Mouse (Mus musculus): ENCODE measurements around the gene Cox4i2. TPM values are rescaled to one million over a fixed set of nuclear protein-coding genes. Genes with fewer than 3 reads are reported as not detected.

Gene Cox4i2
- total RNA-seq (2017) = not detected in 3 replicates

GRCm38 (mm10) chr2:152753944-152754711 is at the start of gene Cox4i2:
Gene Cox4i2, plus strand, starts transcription at chr2:152754173.
- ATAC-seq (replicated peaks; ENCODE audit: insufficient number of reproducible peaks, low FRiP score, low TSS enrichment, poor library complexity, severe bottlenecking) = no peak

DNA sequence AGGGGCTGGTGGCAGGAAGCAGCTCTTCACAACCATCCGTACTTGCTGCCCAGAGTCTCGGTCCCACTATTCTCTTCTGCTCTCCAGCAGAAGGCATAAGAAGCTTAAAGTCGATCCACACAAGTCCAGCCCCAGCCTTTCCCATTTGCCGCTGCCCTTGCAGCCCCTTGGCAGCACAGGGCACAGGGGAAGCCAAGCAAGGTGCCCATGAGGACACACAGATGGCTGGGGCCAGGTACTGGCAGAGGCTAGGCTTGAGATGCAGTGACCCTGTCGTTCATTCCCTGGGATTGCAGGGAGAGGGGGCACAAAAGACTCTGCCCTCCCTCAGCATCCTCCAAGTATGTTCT is 49.7 kb upstream of the Cox4i2 start:
- ATAC-seq (replicated peaks; ENCODE audit: insufficient number of reproducible peaks, low FRiP score, low TSS enrichment, poor library complexity, severe bottlenecking) = no peak

DNA sequence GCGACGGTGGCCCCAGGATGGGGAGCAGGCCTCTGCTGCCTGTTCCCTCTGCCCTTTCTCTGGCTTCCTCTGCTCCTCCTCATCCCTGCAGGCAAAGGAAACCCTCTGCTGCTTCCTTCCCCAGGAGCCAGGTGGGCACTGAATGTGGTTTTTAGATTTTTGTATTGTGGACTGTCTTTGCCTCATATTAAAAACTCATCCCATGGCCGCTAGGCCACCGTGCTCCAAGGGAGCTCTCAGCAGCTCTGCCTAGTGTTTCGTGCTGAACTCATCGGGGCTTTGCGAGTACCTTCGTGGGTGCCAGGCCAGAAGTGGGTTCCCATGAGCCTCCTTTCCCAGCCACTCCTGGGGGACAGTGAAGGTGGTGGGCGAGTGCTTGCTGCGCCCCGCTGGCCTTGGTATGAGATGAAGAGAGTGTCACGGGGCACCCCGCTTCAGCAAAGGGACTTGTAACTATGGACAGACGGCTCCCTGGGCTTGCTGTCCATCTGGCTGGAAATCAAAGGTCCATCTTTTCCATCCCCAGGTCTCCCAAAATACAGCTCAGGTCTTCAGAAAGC is 49.1 kb upstream of the Cox4i2 start:
- no peak for ATAC-seq (replicated peaks; ENCODE audit: insufficient number of reproducible peaks, low FRiP score, low TSS enrichment, poor library complexity, severe bottlenecking)

- ATAC-seq (replicated peaks; ENCODE audit: insufficient number of reproducible peaks, low FRiP score, low TSS enrichment, poor library complexity, severe bottlenecking) = no peak
Observed at GRCm38 (mm10) chr2:152705993-152706571, 47.9 kb upstream of the Cox4i2 start.

DNA sequence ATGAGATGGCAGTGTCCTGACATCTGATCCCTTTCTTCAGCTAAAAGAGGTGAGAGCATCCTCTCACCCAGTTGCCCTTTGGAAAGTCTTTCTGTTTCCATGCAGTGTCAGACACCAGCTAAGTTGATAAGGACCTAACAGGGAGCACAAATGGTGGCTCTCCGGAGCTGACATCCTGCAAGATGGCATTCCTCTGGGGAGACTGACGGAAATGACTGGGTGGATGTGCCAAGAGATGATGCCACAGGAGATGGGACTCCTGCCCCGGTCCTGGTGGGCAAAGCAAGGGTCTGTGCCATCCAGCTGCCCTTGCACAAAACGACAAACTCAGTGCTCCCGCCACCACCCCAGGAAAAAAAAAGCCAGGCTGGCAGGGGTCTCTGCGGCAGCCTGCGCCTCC is 46.8 kb upstream of the Cox4i2 start:
- ATAC-seq (replicated peaks; ENCODE audit: insufficient number of reproducible peaks, low FRiP score, low TSS enrichment, poor library complexity, severe bottlenecking) = no peak

DNA sequence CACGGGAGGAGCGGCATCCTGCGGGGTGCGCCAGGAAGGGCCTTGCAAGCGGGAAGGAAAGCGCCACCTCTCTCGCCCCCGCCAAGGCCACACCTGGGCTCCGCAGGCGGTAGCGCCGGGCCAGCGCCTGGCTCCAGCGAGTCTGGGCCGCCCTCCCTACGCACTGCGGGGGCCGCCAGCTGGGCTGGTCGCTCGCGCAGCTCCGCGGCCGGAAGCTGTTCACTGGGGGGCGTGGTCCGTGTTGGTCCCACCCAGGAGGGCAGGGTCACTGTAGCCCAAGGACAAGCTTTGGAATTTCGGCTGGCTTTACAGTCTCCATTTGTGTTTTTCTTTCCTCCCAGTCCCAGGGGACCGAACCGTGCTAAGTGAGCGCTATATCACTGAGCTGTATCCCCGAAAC is 46.3 kb upstream of the Cox4i2 start:
- no peak for ATAC-seq (replicated peaks; ENCODE audit: insufficient number of reproducible peaks, low FRiP score, low TSS enrichment, poor library complexity, severe bottlenecking)

- no peak for ATAC-seq (replicated peaks; ENCODE audit: insufficient number of reproducible peaks, low FRiP score, low TSS enrichment, poor library complexity, severe bottlenecking)
Observed at GRCm38 (mm10) chr2:152709066-152709465, 44.9 kb upstream of the Cox4i2 start.

DNA sequence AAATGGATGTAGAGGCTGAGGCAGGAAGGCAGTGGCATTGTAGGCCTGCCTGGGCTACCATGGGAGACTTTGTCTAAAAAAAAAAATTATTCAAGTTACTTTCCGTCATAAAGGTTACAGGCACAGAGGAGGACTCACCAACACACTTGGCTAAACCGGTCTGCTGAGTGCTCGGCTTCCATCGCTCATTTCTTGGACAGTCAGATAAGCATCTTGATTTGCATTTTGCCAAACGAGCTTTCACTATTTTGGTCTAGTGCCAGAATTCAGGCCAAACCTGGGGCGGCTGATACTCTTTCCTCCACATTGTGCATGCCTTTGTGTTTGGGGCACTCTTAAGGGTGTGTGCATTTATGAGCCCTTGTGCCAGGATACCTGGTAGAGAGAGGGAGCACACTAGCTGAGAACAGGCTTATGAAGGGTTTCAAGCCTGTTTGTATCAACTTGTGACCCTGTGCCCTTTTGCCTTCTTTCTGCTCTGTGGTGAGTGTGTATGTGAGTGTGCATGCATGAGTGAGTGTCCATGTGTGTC is 37.7 kb upstream of the Cox4i2 start:
- no peak for ATAC-seq (replicated peaks; ENCODE audit: insufficient number of reproducible peaks, low FRiP score, low TSS enrichment, poor library complexity, severe bottlenecking)

GRCm38 (mm10) chr2:152717652-152718051 is 36.3 kb upstream of the Cox4i2 start:
- ATAC-seq (replicated peaks; ENCODE audit: insufficient number of reproducible peaks, low FRiP score, low TSS enrichment, poor library complexity, severe bottlenecking) = no peak

DNA sequence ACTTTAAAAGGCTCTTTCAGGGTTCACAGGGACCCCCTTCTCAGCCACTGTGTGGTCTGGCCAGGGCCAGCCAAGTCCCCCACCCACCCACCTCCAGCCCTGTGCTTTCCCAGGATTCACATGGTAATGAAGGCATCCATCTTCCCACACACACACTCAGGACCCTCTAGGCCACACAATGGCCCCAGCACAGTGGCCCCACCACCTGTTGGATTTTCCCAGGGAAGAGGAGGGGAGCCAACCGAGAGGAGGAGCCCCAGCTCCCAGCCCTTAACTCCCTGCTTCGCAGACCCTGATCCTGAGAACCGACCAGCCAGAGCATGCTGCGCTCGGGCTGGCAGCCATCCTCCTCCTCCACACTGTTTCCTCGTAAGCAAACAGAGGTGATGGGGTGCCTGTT is 35.9 kb upstream of the Cox4i2 start:
- ATAC-seq (replicated peaks; ENCODE audit: insufficient number of reproducible peaks, low FRiP score, low TSS enrichment, poor library complexity, severe bottlenecking) = no peak

DNA sequence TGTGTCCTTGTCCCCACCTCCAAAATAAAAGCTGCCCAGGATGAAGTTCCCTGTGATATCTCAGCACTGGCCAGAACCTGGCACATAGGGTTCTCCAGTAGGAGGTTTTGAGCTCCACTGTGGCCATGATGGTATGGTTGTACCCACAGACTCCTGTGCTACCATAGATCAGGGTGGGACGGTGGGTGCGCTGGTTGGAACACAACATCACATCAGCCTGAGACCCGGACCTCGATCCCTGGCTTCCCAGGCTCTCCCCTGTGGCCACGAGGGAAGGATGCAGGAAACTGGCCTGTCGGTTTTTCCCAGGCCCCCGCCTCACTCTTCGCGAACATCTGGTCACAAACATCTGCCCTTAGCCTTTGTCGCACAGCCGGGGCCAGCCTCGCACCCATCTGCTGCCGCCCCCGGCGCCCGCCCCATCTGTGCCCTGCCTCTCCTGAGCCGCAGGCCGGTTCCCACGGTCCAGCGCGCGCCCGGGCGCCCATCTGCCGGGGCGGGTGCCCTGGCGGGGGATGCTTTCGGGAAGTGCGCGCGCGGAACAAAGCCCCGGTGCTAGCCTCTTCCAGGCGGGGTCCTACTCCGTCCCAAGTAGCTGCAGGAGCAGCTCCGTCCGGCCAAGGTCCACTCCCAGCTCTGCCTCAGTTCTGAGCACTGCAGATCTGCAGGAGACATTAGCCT is 30.2 kb upstream of the Cox4i2 start:
- no peak for ATAC-seq (replicated peaks; ENCODE audit: insufficient number of reproducible peaks, low FRiP score, low TSS enrichment, poor library complexity, severe bottlenecking)

DNA sequence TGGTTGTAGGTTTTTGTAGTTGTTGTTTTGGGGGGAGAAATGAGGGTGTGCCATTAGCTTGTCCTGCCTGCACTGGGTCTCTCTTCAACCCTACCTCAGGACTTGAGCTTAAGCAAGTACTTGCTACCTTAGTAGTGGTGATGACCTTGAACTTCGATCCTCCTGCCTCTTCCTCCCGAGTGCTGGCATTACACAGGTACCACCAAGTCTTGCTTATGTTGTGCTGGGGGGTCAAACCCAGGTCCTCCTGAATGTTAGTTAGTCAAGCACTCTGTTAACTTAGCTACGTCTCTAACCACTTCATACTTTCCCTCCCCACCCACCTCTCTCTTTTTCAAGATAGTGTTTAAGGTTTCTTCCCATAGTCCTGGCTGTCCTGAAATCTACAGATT is 29.6 kb upstream of the Cox4i2 start:
- no peak for ATAC-seq (replicated peaks; ENCODE audit: insufficient number of reproducible peaks, low FRiP score, low TSS enrichment, poor library complexity, severe bottlenecking)

DNA sequence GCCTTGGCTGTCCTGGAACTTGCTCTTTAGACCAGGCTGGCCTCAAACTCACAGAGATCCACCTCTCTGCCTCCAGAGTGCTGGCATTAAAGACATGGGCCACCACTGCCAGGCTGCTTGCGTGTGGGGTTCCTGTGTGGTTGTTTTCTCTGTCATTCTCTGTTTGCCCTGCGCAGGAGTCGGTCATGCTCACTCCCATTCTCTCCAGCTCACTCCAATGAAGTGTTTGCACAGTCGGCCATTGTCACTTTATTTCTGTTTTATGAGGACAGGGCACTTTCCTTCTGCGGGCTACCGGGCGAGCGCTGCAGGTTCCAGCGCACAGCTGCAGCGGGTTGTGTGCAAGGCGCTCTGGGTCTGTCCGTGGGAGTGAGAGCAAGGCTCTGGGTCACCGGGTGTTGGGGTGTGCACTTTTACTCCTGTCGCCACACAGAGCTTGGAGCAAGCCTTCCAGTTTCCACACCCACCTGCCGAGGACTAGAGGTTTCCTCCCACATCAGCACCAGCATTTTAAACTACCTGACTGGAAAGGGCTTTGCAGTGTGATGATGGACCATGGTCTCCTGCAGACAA is 28.7 kb upstream of the Cox4i2 start:
- no peak for ATAC-seq (replicated peaks; ENCODE audit: insufficient number of reproducible peaks, low FRiP score, low TSS enrichment, poor library complexity, severe bottlenecking)

DNA sequence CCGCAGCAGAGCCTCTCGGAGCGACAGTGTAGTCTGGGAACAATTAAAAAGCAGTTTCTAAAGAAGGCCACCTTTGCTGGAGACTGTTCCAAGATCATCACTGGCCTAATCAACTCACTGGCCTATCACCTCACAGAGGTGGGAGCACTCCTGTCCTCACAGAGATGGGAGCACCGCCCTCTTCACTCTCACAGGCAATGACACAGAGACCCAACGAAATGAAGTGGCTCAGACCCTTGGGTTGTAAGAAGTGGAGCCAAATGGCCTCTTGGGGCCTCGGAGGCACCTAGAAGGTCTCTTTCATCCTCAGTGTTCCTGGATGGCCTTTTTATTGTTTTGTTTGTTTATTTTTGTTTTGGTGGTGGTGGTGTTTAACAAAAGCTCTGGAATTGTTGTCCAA is 27.8 kb upstream of the Cox4i2 start:
- ATAC-seq (replicated peaks; ENCODE audit: insufficient number of reproducible peaks, low FRiP score, low TSS enrichment, poor library complexity, severe bottlenecking) = no peak

DNA sequence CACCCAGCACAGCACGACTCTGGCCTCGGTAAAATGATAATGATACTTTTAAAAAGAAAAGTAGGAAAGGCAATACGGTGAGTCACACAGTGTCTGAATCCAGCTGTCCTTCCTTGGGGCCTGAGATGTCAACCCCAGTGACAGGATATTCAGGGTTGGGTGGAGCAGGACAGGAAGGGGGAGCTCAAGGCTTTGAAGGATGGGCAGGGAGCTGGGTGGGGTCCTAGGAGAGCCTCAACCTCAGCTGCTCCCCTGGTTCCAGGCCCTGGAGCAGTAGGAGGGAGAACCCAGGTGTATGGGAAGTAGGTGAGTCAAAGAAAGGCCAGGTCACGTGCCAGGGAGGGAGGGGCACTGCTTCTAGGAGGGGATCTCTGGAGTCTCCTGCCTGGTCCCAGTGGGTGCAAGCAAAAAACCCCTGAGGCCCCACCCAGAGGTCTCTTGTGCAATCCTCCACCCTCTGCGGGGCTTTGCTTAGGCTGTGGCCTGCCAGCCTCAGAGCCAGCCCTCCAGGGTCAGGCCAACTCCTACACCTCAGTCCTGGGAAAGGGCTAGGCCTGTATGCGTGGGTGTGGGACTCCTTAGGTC is 27.1 kb upstream of the Cox4i2 start:
- ATAC-seq (replicated peaks; ENCODE audit: insufficient number of reproducible peaks, low FRiP score, low TSS enrichment, poor library complexity, severe bottlenecking) = no peak

DNA sequence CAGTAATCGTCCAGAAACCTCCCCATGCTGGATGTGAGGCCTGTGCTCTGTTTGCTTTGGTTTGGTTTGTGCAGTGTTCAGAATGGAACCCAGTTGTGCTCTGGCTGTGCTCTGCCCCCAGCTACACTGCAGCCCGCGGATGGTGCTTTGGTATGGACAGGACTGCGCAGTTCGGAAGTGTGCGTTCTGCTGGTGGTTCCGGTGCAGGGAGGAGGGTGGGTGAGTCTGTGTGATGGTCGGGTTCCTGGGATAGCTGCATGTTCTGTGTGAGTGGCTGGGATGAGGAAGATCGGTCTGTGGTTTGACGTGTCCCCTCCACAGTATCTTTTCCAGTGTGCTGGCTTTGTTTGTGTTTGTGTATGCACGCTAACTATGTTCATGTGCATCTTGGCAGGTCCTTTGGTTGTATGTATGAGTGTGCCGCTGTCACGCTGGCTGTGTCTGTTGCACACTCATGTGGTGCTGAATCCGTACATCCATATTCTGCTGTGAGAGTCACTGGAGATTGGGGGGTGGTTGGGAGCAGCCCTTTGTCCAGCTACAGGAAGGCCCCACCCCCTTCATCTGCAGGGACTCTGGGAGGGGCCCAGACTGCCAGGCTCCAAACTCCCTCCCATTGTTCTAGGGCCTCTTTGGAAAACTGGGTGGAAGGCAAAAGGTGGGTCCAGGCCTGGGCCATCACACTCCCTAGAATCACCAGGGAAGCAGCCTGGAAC is 26.0 kb upstream of the Cox4i2 start:
- ATAC-seq (replicated peaks; ENCODE audit: insufficient number of reproducible peaks, low FRiP score, low TSS enrichment, poor library complexity, severe bottlenecking) = no peak

DNA sequence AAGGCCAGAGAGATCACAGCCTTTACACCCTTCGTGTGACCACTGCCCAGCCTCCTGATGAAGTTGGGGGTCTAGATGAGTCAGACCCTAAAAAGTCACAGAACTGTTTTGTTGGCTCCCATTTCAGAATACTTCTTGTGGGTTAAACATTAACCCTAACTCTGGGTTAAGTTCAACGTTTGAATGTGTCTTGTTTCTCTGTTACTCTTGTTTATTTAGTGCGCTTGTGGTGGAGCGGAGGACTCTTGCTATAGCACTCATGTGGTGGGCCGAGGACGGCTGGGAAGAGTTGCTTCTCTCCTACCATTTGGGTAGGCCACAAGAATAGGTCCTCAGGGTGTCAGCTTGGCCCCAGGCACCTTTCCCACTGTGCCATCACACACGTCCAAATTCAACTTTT is 25.4 kb upstream of the Cox4i2 start:
- ATAC-seq (replicated peaks; ENCODE audit: insufficient number of reproducible peaks, low FRiP score, low TSS enrichment, poor library complexity, severe bottlenecking) = no peak

GRCm38 (mm10) chr2:152729013-152729635 is 24.8 kb upstream of the Cox4i2 start:
- ATAC-seq (replicated peaks; ENCODE audit: insufficient number of reproducible peaks, low FRiP score, low TSS enrichment, poor library complexity, severe bottlenecking) = no peak
